Mouse (Mus musculus): ENCODE results near the gene Proser1. TPM values are rescaled to one million over a fixed set of nuclear protein-coding genes. Genes with fewer than 3 reads are reported as not detected.
A peak's percentile ranks its signal among the peaks of the same experiment; 100 is the strongest.

The Proser1 gene
- 10 to 100 TPM; 14.1 to 20.8 TPM for total RNA-seq (2021)
- polyA plus RNA-seq (2012; rRNA removed): 50.4 and 54.1 TPM in 2 replicates
- long read RNA-seq, full-length matches to known transcripts: 1 of 1 reads
- long read RNA-seq, partial matches to known transcripts: 0 of 1 reads
- long read RNA-seq, other reads (novel, unspliced or antisense): 0 of 1 reads

DNA sequence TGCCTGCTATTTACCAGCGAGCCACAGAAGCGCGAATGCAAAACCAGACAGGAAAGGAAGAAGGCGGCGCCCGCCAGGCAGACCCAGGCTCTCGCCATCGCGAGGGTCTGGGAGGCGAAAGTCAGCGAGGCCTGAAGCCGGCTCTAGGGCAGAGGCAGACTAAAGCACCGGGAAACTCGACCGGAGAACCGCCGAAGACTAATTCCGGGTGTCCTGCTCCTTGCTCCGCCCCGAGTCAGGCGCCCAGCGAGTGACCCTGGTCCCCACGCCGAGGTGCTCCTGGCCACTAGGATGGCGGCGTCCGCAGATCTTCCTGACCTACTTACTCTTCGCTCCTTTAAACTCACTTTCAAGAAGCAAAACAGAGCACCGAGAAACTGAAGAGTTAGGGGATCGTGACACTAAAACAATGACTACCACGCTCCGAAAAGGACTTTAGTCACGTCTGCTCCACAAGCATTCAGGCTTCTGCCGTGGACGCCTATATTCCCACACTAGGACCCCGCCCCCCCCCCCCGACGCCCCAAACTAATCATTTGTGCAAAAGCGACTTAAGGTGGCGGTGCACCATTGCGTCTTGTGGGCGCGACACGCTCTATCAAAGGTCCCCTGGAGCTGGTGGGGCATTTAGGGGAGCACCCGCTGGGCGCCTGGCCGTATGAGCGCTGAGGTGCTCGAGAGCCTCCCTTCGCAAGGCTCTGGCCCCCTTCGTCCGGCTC, at the start of gene Proser1, which contains the start of gene Nhlrc3:
Gene Proser1 (plus strand): TSS at position 621 of the 719 bp plus-strand sequence.
Gene Nhlrc3 (minus strand): TSS at position 287 of the 719 bp plus-strand sequence.
- DNase-seq: peak; percentile 97

GRCm38 (mm10) chr3:53413959-53414358, 49.5 kb upstream of the Proser1 start:
- no peak for DNase-seq

GRCm38 (mm10) chr3:53416036-53416506, 47.4 kb upstream of the Proser1 start:
- DNase-seq: no peak

DNA sequence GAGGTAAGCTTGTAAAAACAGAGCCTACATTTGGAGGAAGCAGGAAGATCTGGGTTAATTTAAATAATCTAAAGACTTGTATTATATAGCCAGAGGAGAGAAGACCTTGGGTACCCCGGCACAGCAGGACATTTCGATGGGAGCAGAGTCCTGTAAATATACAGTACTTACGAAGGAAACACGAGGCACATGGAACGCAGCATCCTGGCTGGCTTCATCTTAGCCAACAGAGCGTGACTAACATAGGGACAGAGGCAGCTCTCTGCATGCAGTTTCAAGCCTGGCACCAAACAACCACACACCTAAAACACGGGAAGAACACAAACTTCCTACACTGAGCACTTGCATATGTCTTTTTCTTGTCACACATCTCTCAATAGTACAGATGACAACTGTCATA, 45.8 kb upstream of the Proser1 start:
- no peak for DNase-seq

DNA sequence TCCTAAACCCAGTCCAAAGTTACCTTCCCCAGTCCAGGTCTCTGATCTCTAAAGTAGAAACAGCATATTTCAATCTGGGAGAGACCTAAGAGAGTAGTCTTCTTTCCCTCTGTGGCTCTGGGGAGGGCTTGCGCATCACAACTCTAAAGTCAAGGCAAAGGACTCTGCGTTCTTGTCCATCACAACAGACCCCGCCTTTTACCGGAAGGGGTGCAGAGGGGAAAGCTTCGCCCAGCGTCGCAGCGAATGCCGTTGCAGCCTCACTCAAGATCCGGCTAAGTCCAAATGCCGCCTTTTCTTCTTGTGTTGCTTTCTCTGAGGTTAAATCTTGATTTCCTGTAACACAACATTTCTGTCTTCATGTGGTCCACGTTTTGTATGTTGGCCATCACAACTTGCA, 41.8 kb upstream of the Proser1 start:
- no peak for DNase-seq

GRCm38 (mm10) chr3:53422691-53423090, 40.8 kb upstream of the Proser1 start:
- no peak for DNase-seq

- DNase-seq: no peak
Observed at GRCm38 (mm10) chr3:53423576-53423975, 39.9 kb upstream of the Proser1 start.

GRCm38 (mm10) chr3:53434610-53435009, 28.9 kb upstream of the Proser1 start:
- no peak for DNase-seq

GRCm38 (mm10) chr3:53436550-53436949, 26.9 kb upstream of the Proser1 start:
- DNase-seq: no peak

DNA sequence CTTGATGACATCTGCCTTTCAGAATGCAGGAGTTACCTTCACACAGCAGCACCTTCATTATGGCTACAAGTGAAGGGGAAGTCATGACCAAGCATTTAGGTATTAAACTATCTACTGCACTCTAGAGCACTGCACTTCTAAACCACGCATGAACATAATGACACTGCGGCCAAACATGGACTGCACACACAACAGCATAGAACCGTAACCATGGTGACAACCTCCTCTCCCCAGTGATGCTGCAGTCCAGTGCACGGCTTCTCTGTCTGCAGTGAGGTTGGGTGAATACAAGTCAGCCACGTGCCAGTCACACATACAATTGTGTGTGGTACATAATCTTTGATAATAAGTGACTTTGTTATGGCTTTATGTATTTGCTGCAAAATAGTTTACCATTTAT, 17.9 kb upstream of the Proser1 start:
- no peak for DNase-seq

- DNase-seq: no peak
Observed at GRCm38 (mm10) chr3:53446801-53447200, 16.7 kb upstream of the Proser1 start.

- DNase-seq: peak; percentile 61
Observed at GRCm38 (mm10) chr3:53448208-53448607, 15.3 kb upstream of the Proser1 start.

GRCm38 (mm10) chr3:53450666-53451065, 12.8 kb upstream of the Proser1 start:
- DNase-seq: no peak

GRCm38 (mm10) chr3:53452351-53452750, 11.1 kb upstream of the Proser1 start:
- DNase-seq: no peak

DNA sequence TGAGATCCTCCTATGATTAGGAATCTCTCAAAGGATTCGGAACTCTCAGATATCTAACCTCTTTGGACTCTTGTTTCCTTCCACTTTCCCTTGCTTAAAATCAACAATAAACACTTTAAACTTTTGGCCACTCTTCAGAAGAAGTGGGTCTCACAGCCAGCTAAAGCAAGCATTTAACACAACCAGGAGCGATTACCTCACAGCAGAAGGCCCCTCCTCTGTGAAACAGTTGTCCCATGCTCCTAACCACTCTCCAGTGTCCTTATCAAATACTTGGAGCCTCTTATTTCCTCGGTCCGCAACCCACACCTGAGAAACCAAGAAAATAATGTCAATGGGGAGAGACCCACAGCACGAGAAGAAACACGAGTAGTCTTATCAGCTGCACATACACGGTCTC, 10.1 kb upstream of the Proser1 start:
- DNase-seq: no peak

GRCm38 (mm10) chr3:53454005-53454404, 9.5 kb upstream of the Proser1 start:
- DNase-seq: no peak

- no peak for DNase-seq
Observed at GRCm38 (mm10) chr3:53454561-53454960, 8.9 kb upstream of the Proser1 start.

DNA sequence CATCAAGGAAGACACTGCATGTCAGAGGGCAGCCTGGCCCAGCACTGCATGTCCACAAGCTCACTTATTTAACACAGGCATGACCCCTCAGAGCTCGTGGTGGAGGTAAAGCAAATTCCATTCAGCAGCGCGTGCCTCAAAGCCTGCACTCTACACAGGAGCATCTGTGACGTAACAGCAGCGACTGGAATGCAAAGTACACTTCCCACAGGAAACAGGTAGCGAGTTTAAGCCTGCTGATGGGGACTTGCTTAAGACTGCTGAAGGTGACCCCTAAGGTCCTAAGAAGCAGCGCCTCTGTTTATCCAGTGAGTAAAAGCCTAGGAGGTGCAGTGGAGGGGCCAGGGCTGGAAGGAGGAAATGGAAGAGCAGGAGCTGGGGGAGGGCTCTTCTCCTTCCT, 8.5 kb upstream of the Proser1 start:
- DNase-seq: no peak

DNA sequence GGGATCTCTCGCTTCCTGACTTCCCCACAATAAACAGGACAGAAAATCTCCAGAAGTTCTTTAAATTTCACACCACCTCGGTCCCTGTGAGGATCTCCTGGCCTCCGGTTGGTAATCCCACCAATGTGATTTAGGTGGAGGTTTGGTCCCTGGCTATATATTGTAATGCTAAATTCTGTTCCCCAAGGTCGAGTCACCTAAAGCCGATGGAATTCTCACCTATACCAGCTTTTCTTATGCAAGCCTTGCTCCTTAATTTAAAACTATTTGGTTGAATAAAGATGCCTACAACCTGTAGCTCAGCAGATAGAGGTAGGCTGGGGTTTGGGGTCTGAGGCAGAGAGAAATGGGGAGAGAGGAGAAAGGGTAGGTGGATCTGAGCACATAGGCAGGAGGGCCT, 5.7 kb upstream of the Proser1 start:
- no peak for DNase-seq

DNA sequence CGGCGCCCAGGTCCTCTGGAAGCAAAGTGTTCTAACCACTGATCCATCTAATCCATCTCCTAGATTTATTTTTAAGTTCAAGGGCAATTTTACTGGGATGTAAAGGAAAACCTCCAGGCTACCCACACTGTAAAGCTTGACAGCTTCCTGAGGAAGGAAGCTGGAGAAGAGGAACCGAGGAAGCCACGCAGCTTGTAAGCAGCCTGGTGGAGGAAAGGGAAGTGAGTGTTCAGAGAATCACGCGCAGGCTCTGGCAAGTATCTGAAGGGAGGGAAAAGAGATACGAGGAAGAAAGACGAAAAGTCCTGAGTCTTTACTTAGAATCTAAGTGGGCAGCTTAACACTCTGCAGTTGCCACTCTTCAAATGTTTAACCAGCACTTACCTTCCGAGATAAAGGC, 3.4 kb upstream of the Proser1 start:
- no peak for DNase-seq

GRCm38 (mm10) chr3:53462701-53463045, 793 bp upstream of the Proser1 start:
- no peak for DNase-seq

GRCm38 (mm10) chr3:53463765-53464114, 274 bp downstream of the Proser1 start:
- no peak for DNase-seq

GRCm38 (mm10) chr3:53464146-53464698, 756 bp downstream of the Proser1 start:
- DNase-seq: no peak

GRCm38 (mm10) chr3:53465330-53465729, 1.9 kb downstream of the Proser1 start:
- no peak for DNase-seq

All from adrenal gland, adult 2 months (tissue).